In the genomic region with DNA sequence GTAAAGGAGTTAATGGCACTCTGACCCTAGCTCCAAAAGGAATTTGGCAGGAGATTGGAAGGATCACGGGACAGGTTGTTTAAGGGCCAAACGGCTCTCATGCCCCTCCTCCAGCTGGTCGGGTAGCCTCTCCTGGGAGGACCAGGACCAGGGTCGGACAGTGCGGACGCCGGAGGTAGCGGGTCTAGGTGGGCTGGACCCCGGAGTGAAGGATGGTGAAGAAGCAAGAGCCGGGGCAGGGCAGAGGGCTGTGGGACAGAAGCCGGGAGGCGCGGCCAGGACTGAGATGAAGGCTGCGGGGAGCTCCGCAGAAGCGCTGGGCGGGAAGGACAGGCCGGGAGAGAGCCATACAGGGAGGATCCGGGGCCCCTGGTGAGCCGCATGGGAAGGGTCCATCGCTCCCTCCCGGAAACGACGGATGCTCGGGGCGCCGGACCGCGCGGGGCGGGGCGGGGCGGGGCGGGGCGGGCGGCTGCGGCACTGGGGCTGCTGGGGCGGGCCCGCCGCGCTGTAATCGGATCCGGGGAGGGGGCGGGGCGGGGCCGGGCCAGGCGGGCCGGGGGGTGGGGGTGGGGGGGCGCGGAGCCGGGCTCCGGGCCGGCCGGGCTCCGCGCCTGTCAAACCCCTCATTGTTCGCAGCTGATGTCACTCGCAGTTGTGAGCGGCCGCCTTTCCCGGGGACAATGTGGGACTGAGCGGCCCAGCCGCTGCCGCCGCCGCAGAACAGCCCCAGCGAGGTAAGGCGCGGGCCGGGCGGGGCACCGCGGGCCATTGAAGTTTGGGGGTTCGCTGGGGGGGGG, we compare ENCODE assay signal across 8 mouse cellular contexts. TPM values are rescaled to one million over a fixed set of nuclear protein-coding genes. Genes with fewer than 3 reads are reported as not detected.
DNase-seq lines count a peak whose midpoint lies in the region; ATAC-seq lines count a peak whose summit lies in the region.

A gene (plus strand): TSS at position 21 of the 800 bp plus-strand sequence.

- peak within 1 kb of the TSS; percentile 83 for H3K9ac ChIP-seq in stomach, embryonic 16.5 days (ENCODE audit: low read length)

- H3K27ac ChIP-seq in stomach, embryonic 16.5 days (ENCODE audit: low read length), result peak within 1 kb of the TSS; percentile 77

- peak within 1 kb of the TSS; percentile 67 for H3K4me2 ChIP-seq in stomach, embryonic 16.5 days (ENCODE audit: low read depth, low read length)

- H3K4me3 ChIP-seq in stomach, embryonic 16.5 days (replicated peaks; ENCODE audit: low read length), result peak within 1 kb of the TSS; percentile 69

- H3K36me3 ChIP-seq in stomach, embryonic 16.5 days (ENCODE audit: control insufficient read depth, insufficient read depth, low read length), result no peaks in the 10 kb centered on the region

- ATAC-seq in megakaryocyte, adult 5-6 weeks (ENCODE audit: poor library complexity, severe bottlenecking), result peak; percentile 60
- ATAC-seq in stomach, embryonic 16.5 days (ENCODE audit: insufficient read depth, low FRiP score), result peak; percentile 79

- intact Hi-C loops in left cerebral cortex, postnatal 14 days (cut with DNase I), result no loop called here

- no peaks in the 10 kb centered on the region for H3K9me3 ChIP-seq in stomach, embryonic 16.5 days (replicated peaks; ENCODE audit: control insufficient read depth, low read length)

- H3K4me1 ChIP-seq in stomach, embryonic 16.5 days (ENCODE audit: control insufficient read depth, insufficient read depth, low read length), result peaks cover 60% of the 10 kb centered on the region

- peak; percentile 44 for DNase-seq in thymus, postnatal 0 days (ENCODE audit: low spot score)
- no peak for DNase-seq in thymus, adult 18-20 months
- peak; percentile 83 to 84 for DNase-seq in cerebellum, postnatal 10 days
- peak; percentile 69 for DNase-seq in gastrocnemius, postnatal 25 days
- peak; percentile 80 for DNase-seq in induced T-regulatory cell, adult 2 months (ENCODE audit: low read depth)
- DNase-seq in left cerebral cortex, postnatal 14 days (ENCODE audit: low spot score in 2 of 2), result peak in 1 of 2 experiments; percentile 56

- WGBS in stomach, embryonic 16.5 days, result under 1% methylated on average over 35 of the region's 74 CpGs

- no peaks in the 10 kb centered on the region for H3K27me3 ChIP-seq in stomach, embryonic 16.5 days (ENCODE audit: control insufficient read depth, insufficient read depth, low read length)

RNA-seq across cellular contexts. Expression of the gene that starts here (rescaled TPM):
- 12.6 and 16.3 TPM in 2 replicates for polyA plus RNA-seq in thymus, postnatal 0 days (2015; fragmentation: Nextera tagmentation; extraction: Ambion mirVana)
- 10 to 100 TPM; 54.6 to 59.7 TPM for total RNA-seq in gastrocnemius, postnatal 25 days (2021)
- total RNA-seq in left cerebral cortex, postnatal 14 days (2021), result 100 to 1,000 TPM; 151 to 170 TPM
- total RNA-seq in megakaryocyte, adult 5-6 weeks (2015), result 1.5 and 2.9 TPM in 2 replicates
- total RNA-seq in megakaryocyte, adult 5-6 weeks (2017), result 2.4 and 4.0 TPM in 2 replicates
- 39.4 and 42.5 TPM in 2 replicates for polyA plus RNA-seq in stomach, embryonic 16.5 days (2015; fragmentation: Nextera tagmentation; extraction: Ambion mirVana)

Comparison
In these comparisons a context has a peak if more than half of its experiments do, and no peak if none do; other contexts are left out.
1. RNA of the gene that starts here (total RNA-seq): 151 to 170 TPM in left cerebral cortex, postnatal 14 days and 54.6 to 59.7 TPM in gastrocnemius, postnatal 25 days; 1.5 to 4.0 TPM in megakaryocyte, adult 5-6 weeks; every median in the first group is over 10 times any median in the second.
2. DNase-seq: peak in thymus, postnatal 0 days (single experiment), cerebellum, postnatal 10 days (2 of 2), gastrocnemius, postnatal 25 days (single experiment) and induced T-regulatory cell, adult 2 months (single experiment); none in thymus, adult 18-20 months (0 of 2).